Mouse (Mus musculus) lung, adult 18-20 months (tissue): ENCODE measurements around the gene Mettl1.
"Not testable (repeated sequence)": the region's sequence is repeated elsewhere in the genome, so short reads cannot be mapped to it uniquely, and the experiment has no call there.

Experiments
- DNase-seq, 2 experiments: peaks; one replicate each; pipeline ENCODE4 v3.0.0; 2022; ENCODE audit warnings: mixed read lengths in 2 of 2

The Mettl1 gene

GRCm38 (mm10) chr10:127048608-127049394, 7.6 kb downstream of the Mettl1 start:
- no peak for DNase-seq

DNA sequence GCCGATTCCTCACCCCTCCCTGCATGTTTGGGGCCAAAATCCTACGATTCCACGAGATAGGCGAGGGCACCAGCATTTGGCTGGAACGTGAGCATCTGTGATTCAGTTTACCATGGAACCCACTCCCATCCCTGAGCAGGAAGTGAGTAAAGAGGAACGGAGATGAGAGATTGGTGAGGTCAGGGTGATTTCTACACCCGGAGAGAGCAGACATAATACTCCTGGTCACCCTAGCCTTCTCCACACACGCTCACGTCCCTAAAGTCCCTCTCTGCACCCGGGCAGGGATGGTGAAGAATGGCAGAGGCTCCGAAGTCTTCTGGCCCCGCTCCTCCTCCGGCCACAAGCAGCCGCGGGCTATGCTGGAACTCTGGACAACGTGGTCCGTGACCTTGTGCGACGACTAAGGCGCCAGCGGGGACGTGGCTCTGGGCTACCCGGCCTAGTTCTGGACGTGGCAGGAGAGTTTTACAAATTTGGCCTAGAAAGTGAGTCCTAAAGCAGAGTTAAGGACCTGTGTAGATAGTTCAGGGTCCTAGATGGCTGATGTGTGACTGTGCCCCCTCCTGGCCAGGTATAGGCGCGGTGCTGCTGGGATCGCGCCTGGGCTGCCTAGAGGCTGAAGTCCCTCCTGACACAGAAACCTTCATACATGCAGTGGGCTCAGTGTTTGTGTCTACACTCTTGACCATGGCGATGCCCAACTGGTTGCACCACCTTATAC, 8.3 kb downstream of the Mettl1 start:
- DNase-seq, result no peak

GRCm38 (mm10) chr10:127050119-127050474, 8.9 kb downstream of the Mettl1 start:
- no peak for DNase-seq

DNA sequence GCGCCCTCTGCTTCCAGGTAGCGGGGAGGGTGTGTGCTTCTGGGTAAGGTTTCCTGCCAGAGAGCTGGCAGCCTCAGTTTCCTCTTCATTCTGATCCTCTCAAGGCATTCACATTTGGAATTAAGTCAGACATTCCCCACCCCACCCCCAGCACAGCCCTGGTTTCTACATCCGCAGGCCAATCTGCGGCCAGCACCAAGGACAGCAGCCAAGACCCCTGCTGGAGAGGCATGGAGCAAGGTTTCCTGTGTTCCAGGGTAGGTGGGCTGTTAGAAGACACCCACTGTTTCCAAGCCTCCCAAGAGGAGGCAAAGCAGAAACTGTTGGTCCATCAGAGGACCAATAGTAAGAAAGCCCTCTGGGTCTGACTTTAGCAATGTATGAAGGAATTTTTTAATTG, 13.4 kb downstream of the Mettl1 start:
- DNase-seq, result no peak

- DNase-seq, result no peak
Measured at GRCm38 (mm10) chr10:127055406-127055805, 14.2 kb downstream of the Mettl1 start.

DNA sequence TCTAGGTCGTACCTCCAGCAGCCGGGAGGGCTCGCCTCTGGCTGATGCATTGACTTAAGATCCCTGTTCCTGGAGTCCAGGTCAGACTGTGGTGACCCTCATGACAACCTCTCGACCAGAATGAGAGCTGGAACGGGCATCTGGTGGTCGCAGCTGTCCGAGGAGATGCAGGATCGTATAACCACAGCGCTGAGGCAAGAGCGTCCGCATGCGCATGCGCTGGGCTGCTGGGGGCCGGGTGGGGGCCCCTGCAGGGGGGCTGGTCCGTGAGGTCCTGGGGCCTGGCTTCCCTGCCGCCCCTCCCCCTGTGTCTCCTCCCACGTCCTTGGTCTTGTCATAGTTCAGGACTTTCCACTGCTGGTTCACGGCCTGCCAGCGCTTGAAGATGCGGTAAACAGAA, 15.3 kb downstream of the Mettl1 start:
- no peak for DNase-seq

- peak; percentile 63 to 78 for DNase-seq
Measured at GRCm38 (mm10) chr10:127058161-127058560, 16.9 kb downstream of the Mettl1 start.

- no peak for DNase-seq
Measured at GRCm38 (mm10) chr10:127058708-127059107, 17.5 kb downstream of the Mettl1 start.

DNA sequence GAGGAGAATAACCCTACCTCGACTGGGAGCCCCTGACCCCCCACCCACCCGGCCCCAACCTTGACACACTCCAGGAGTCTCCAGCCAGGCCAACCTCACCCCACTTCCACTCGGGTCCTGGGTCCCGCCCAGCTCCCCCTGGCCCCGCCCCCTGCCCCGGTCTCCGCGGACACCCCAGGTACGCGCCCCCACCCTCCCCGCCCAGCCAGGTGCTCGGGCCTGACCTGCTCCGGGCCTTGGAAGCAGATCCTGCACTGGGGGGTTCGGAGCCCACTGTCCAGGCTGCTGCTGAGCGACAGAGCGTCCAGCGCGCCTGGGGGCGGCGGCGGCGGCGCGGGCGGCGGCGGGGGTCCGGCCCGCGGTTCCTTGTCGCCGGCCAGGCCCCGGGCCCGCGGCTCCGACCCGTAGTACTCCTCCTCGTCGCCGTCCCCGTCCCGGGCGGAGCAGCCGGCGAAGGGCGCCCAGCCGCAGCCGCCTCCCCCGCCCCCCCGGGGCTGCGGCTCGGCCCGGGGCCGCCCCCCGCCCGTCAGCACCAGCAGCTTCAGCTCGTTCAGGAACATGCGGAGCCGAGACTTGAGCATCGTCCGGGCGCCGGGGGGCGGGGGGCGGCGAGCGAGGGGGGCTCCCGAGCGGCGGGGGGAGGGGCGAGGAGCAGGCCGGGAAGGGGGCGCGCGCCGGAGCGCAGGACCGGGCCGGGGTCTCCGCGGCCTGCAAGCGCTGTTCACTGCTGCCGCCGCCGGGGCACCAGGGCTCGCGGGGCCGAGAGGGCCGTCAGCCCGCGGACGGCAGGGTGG, 18.2 kb downstream of the Mettl1 start:
- no peak for DNase-seq

DNA sequence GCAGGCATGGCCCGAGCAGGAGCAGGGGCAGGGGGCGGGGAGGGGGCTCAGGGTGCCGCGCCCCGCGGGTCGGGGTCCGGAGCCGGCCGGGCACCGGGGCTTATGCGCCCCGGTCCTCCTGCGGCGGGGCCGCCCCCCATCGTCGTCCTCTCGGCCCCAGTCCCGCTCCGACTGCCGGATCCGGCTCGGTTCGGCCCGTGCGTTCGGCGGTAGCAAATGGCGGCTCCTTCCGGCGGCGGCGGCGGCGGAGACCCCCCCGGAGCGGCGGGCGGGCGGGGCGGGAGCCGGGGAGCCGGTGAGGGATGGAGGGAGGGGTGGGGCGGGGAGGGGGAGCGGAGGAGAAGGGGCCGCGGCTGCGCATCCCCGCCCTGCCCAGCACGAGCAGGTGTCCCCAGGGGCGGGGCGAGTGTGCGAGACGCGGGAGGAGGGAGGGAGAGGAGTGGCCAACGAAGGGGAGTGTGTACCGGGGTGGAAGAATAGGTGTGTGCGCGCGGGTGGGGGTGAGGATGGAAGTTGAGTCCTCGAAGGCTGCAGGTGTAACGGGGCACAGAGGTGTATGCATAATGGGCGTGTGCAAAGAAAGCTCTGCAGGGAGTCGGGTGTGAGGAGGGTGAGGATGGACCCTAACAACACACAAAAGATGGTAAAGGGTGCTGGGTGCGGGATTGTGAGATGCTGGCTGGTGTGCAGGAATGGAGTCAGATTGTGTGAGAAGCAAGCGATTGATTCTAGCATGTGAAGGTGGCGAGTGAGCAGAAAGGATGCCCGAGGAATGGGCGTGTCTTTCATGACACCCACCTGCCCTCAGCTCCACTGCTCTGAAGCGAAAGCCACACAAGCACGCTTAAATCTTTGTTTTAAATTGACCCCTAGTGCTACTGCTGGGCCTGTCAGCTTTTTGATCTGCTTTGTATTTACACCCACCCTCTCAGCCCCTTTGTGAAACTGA, 19.0 kb downstream of the Mettl1 start, which contains the start of gene March9:
Gene March9, minus strand, starts transcription at position 217 of the 949 bp plus-strand sequence.
- peak; percentile 90 to 91 for DNase-seq

DNA sequence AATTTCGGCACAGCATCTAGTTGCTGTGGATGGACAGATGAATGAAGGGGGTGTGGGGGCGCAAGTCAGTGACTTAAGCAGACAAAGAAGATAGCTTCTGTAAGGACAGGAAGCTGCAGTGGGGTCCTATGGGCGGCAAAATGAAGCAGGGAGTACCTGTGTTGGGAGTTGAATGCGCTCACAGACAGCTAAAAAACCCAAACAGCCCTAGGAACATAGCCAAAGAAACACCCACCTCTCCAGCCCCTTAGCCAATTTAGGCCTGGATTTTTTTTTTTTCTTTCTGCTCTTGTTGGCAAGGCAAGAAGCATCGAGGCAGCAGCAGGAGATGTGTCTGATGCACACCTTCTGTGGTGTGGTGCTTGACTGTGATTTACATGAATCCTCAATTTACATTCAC, 19.9 kb downstream of the Mettl1 start:
- DNase-seq, result no peak

GRCm38 (mm10) chr10:127061513-127061912, 20.3 kb downstream of the Mettl1 start:
- no peak for DNase-seq

- DNase-seq, result not testable (repeated sequence)
Measured at GRCm38 (mm10) chr10:127062101-127062500, 20.9 kb downstream of the Mettl1 start.

DNA sequence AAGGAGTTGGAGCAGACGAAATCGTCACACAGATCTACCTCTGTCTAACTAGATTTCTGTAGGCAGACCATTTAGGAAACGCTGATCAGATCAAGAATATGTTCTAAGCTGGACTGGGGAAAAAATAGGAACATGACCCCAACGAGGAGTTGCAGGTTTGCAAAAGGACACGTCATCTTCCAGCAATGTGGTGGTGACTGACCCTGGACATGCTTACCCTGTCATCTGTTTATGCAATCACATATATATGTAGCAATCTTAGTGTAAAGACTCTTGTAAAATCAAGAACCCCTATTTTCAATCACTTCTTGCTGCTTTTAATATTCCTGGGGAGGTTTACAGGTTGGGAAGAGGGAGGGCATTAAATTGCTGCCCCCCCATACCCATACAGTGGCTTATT, 21.3 kb downstream of the Mettl1 start:
- no peak for DNase-seq

DNA sequence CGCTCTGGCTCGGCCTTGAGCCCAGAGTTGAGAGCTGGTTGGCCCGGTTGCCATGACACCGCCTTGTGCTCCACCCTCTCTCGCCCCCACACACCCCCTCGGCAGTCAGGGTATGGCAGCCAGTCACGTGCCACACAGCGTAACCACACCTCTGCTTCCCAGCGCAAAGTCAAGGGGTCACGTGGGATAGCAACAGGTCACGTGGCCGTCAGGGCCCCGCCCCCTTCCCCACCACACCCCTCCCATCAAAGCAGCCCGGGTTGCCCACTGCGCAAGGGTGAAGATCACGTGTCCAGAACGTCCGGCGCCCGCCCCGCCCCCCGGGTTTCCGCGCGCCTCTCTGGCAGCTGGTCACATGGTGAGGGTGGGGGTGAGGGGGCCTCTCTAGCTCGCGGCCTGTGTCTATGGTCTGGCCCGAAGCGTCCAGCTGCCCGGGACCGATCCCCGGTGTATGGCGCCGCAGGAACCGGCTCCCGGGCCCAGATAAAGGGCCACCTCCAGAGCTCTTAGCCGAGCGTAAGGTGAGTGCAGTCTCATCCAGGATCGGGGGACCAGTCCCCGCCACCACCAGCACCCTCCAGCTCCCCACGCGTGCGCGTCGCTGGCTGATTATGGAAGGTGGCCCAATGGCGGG, 22.1 kb downstream of the Mettl1 start, which contains the start of gene Cdk4:
Gene Cdk4, plus strand, starts transcription at position 296 of the 634 bp plus-strand sequence.
- DNase-seq, result peak; percentile 98

GRCm38 (mm10) chr10:127063913-127064870, 23.0 kb downstream of the Mettl1 start:
- no peak for DNase-seq

- DNase-seq, result no peak
Measured at GRCm38 (mm10) chr10:127065981-127066380, 24.8 kb downstream of the Mettl1 start.

- DNase-seq, result no peak
Measured at GRCm38 (mm10) chr10:127066519-127067018, 25.4 kb downstream of the Mettl1 start.

GRCm38 (mm10) chr10:127068360-127069038, 27.3 kb downstream of the Mettl1 start:
- no peak for DNase-seq
